Mouse (Mus musculus): ENCODE data around the gene Arhgef12. TPM values are rescaled to one million over a fixed set of nuclear protein-coding genes. Genes with fewer than 3 reads are reported as not detected.

The Arhgef12 gene
- 11.2 and 11.4 TPM in 2 replicates for polyA plus RNA-seq (2015; fragmentation: Nextera tagmentation; extraction: Ambion mirVana)

GRCm38 (mm10) chr9:43107187-43107517, at the start of gene Arhgef12:
Gene Arhgef12, minus strand, starts transcription at chr9:43107239.
- H3K4me1 ChIP-seq (replicated peaks; ENCODE audit: insufficient read depth, low read length): peaks cover 6% of the 10 kb centered on the region
- ATAC-seq (replicated peaks; ENCODE audit: low FRiP score, low read depth): no peak
- 16% methylated on average over 10 of the region's 10 CpGs for WGBS
- TF ChIP-seq CTCF (IDR thresholded peaks at IDR 0.05; ENCODE audit: low read depth): peak; percentile 84
- H3K27ac ChIP-seq: peak within 1 kb of the TSS; percentile 97
- no peaks in the 10 kb centered on the region for H3K27me3 ChIP-seq (ENCODE audit: insufficient read depth, low read length)
- no peaks in the 10 kb centered on the region for H3K9me3 ChIP-seq (replicated peaks; ENCODE audit: low read length)
- H3K4me3 ChIP-seq (replicated peaks; ENCODE audit: low read depth, low read length): peak within 1 kb of the TSS; percentile 93
- H3K9ac ChIP-seq (ENCODE audit: low read depth, low read length): peak within 1 kb of the TSS; percentile 97
- peak within 1 kb of the TSS; percentile 81 for H3K4me2 ChIP-seq (ENCODE audit: low read length)
- DNase-seq (ENCODE audit: low spot score): peak; percentile 90
- no peaks in the 10 kb centered on the region for H3K36me3 ChIP-seq (ENCODE audit: insufficient read depth, low read length)

GRCm38 (mm10) chr9:43155960-43156359, 48.9 kb upstream of the Arhgef12 start:
- no peaks in the 10 kb centered on the region for H3K36me3 ChIP-seq (ENCODE audit: insufficient read depth, low read length)
- H3K4me3 ChIP-seq (replicated peaks; ENCODE audit: low read depth, low read length): no peak overlapping the region
- H3K27ac ChIP-seq: no peak overlapping the region
- ATAC-seq (replicated peaks; ENCODE audit: low FRiP score, low read depth) (no peak), DNase-seq (ENCODE audit: low spot score) (no peak)
- no peak overlapping the region for H3K9ac ChIP-seq (ENCODE audit: low read depth, low read length)
- no peaks in the 10 kb centered on the region for H3K4me1 ChIP-seq (replicated peaks; ENCODE audit: insufficient read depth, low read length)
- 63% methylated on average over 6 of the region's 6 CpGs for WGBS
- H3K4me2 ChIP-seq (ENCODE audit: low read length): no peak overlapping the region
- H3K27me3 ChIP-seq (ENCODE audit: insufficient read depth, low read length): no peaks in the 10 kb centered on the region
- TF ChIP-seq CTCF (IDR thresholded peaks at IDR 0.05; ENCODE audit: low read depth): no peak
- no peaks in the 10 kb centered on the region for H3K9me3 ChIP-seq (replicated peaks; ENCODE audit: low read length)

GRCm38 (mm10) chr9:43151779-43152178, 44.7 kb upstream of the Arhgef12 start:
- Histone ChIP-seq H3K4me2 (ENCODE audit: low read length) (no peak overlapping the region), H3K4me3 (replicated peaks; ENCODE audit: low read depth, low read length) (no peak overlapping the region), H3K27me3 (ENCODE audit: insufficient read depth, low read length) (no peaks in the 10 kb centered on the region), H3K36me3 (ENCODE audit: insufficient read depth, low read length) (no peaks in the 10 kb centered on the region), H3K27ac (no peak overlapping the region), H3K4me1 (replicated peaks; ENCODE audit: insufficient read depth, low read length) (no peaks in the 10 kb centered on the region), H3K9ac (ENCODE audit: low read depth, low read length) (no peak overlapping the region), H3K9me3 (replicated peaks; ENCODE audit: low read length) (no peaks in the 10 kb centered on the region)
- 69% methylated on average over 6 of the region's 6 CpGs for WGBS
- ATAC-seq (replicated peaks; ENCODE audit: low FRiP score, low read depth) (no peak), DNase-seq (ENCODE audit: low spot score) (no peak)
- TF ChIP-seq CTCF (IDR thresholded peaks at IDR 0.05; ENCODE audit: low read depth): no peak

GRCm38 (mm10) chr9:43150957-43151356, 43.9 kb upstream of the Arhgef12 start:
- Histone ChIP-seq H3K4me2 (ENCODE audit: low read length) (no peak overlapping the region), H3K9me3 (replicated peaks; ENCODE audit: low read length) (no peaks in the 10 kb centered on the region), H3K36me3 (ENCODE audit: insufficient read depth, low read length) (no peaks in the 10 kb centered on the region), H3K4me1 (replicated peaks; ENCODE audit: insufficient read depth, low read length) (no peaks in the 10 kb centered on the region), H3K27me3 (ENCODE audit: insufficient read depth, low read length) (no peaks in the 10 kb centered on the region), H3K4me3 (replicated peaks; ENCODE audit: low read depth, low read length) (no peak overlapping the region), H3K9ac (ENCODE audit: low read depth, low read length) (no peak overlapping the region), H3K27ac (no peak overlapping the region)
- no peak for TF ChIP-seq CTCF (IDR thresholded peaks at IDR 0.05; ENCODE audit: low read depth)
- no peak for ATAC-seq (replicated peaks; ENCODE audit: low FRiP score, low read depth)
- DNase-seq (ENCODE audit: low spot score): no peak
- 65% methylated on average over 9 of the region's 9 CpGs for WGBS

- no peak overlapping the region for H3K27ac ChIP-seq
- DNase-seq (ENCODE audit: low spot score) (no peak), ATAC-seq (replicated peaks; ENCODE audit: low FRiP score, low read depth) (no peak)
Measured at GRCm38 (mm10) chr9:43150075-43150474, 43.0 kb upstream of the Arhgef12 start.

GRCm38 (mm10) chr9:43149498-43149897, 42.5 kb upstream of the Arhgef12 start:
- H3K36me3 ChIP-seq (ENCODE audit: insufficient read depth, low read length): no peaks in the 10 kb centered on the region
- no peaks in the 10 kb centered on the region for H3K27me3 ChIP-seq (ENCODE audit: insufficient read depth, low read length)
- no peak for TF ChIP-seq CTCF (IDR thresholded peaks at IDR 0.05; ENCODE audit: low read depth)
- no peak overlapping the region for H3K4me3 ChIP-seq (replicated peaks; ENCODE audit: low read depth, low read length)
- no peaks in the 10 kb centered on the region for H3K9me3 ChIP-seq (replicated peaks; ENCODE audit: low read length)
- no peaks in the 10 kb centered on the region for H3K4me1 ChIP-seq (replicated peaks; ENCODE audit: insufficient read depth, low read length)
- H3K4me2 ChIP-seq (ENCODE audit: low read length): no peak overlapping the region
- no peak overlapping the region for H3K9ac ChIP-seq (ENCODE audit: low read depth, low read length)
- no peak overlapping the region for H3K27ac ChIP-seq
- WGBS: 85% methylated on average over 3 of the region's 3 CpGs
- DNase-seq (ENCODE audit: low spot score) (no peak), ATAC-seq (replicated peaks; ENCODE audit: low FRiP score, low read depth) (no peak)

More at GRCm38 (mm10) chr9:43150075-43150474, 43.0 kb upstream of the Arhgef12 start:
- H3K27me3 ChIP-seq (ENCODE audit: insufficient read depth, low read length): no peaks in the 10 kb centered on the region
- no peak overlapping the region for H3K9ac ChIP-seq (ENCODE audit: low read depth, low read length)
- H3K4me1 ChIP-seq (replicated peaks; ENCODE audit: insufficient read depth, low read length): no peaks in the 10 kb centered on the region
- TF ChIP-seq CTCF (IDR thresholded peaks at IDR 0.05; ENCODE audit: low read depth): no peak
- H3K4me3 ChIP-seq (replicated peaks; ENCODE audit: low read depth, low read length): no peak overlapping the region
- no peaks in the 10 kb centered on the region for H3K36me3 ChIP-seq (ENCODE audit: insufficient read depth, low read length)
- 32% methylated on average over 10 of the region's 10 CpGs for WGBS
- no peak overlapping the region for H3K4me2 ChIP-seq (ENCODE audit: low read length)
- H3K9me3 ChIP-seq (replicated peaks; ENCODE audit: low read length): no peaks in the 10 kb centered on the region

- Histone ChIP-seq H3K36me3 (ENCODE audit: insufficient read depth, low read length) (no peaks in the 10 kb centered on the region), H3K4me1 (replicated peaks; ENCODE audit: insufficient read depth, low read length) (no peaks in the 10 kb centered on the region), H3K9me3 (replicated peaks; ENCODE audit: low read length) (no peaks in the 10 kb centered on the region), H3K27ac (no peak overlapping the region), H3K9ac (ENCODE audit: low read depth, low read length) (no peak overlapping the region), H3K4me2 (ENCODE audit: low read length) (no peak overlapping the region), H3K27me3 (ENCODE audit: insufficient read depth, low read length) (no peaks in the 10 kb centered on the region), H3K4me3 (replicated peaks; ENCODE audit: low read depth, low read length) (no peak overlapping the region)
- 83% methylated on average over 4 of the region's 4 CpGs for WGBS
- TF ChIP-seq CTCF (IDR thresholded peaks at IDR 0.05; ENCODE audit: low read depth): no peak
- ATAC-seq (replicated peaks; ENCODE audit: low FRiP score, low read depth) (no peak), DNase-seq (ENCODE audit: low spot score) (no peak)
Measured at GRCm38 (mm10) chr9:43145196-43145595, 38.2 kb upstream of the Arhgef12 start.
